Mouse (Mus musculus) CH12.LX (cell line): ENCODE measurements around the gene Srebf2.

Experiments
- POLR2A ChIP-seq: IDR thresholded peaks from 2 replicates; pipeline ENCODE4 v1.6.1; 2011; ENCODE audit warnings: low read depth, mild to moderate bottlenecking, improper control_type of control experiment, low read length
- ZMIZ1 ChIP-seq: IDR thresholded peaks from 2 replicates; pipeline ENCODE4 v1.6.1; 2012; ENCODE audit warnings: low read depth, mild to moderate bottlenecking, inconsistent platforms, low read length, improper control_type of control experiment

DNA sequence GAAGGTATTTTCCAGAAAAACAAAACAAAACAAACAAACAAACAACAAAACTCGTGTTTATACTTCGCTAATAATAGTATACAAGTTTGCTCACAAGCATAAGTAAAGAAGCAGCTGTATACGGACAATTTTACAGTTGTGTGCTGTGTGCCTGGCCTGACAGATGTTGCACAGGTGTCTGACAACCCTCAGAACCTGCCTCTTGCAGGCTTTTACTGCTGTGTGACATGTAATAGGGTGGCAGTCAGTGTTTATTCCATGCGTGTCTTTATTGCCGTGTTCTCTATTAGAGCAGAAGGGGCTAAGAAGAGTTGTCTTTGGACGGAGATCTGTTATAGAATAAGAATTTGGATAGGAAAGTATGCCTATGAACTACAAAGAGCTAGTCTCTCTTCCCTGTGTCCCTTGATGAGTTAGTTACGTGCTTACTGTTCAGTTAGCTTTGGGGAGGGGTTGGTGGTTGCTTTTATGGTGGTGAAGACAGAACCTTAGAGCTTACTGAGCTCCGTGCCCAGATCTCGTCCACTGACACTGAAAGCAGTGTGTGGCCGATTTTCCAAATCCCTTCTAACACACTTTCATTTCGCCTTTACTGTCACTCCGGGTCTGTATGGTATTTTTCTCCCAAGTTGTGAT is 15.1 kb downstream of the Srebf2 start:
- no peak for TF ChIP-seq ZMIZ1
- peak; percentile 16; the same call in 1 of the 2 replicates for TF ChIP-seq POLR2A
